Mouse (Mus musculus) bone marrow macrophage, adult 2 months (primary cell): ENCODE measurements at regions not wholly inside any gene's neighbourhood (a gene's known extent, or its start where the extent isn't known, plus 50 kb on each side); places are given as distances from the start of the nearest gene placed in this dataset.

Source experiments
- CTCF ChIP-seq: IDR thresholded peaks from 2 replicates; pipeline ENCODE4 v1.5.1; 2012; ENCODE audit warnings: low read depth, mild to moderate bottlenecking, low read length, moderate library complexity
- POLR2A ChIP-seq: IDR thresholded peaks from 2 replicates; pipeline ENCODE4 v1.6.1; 2012; ENCODE audit warnings: mild to moderate bottlenecking, low read depth, low read length, borderline replicate concordance

GRCm38 (mm10) chr3:63542638-63543408 lies 59.1 kb upstream of the Gm34302 start:
- TF ChIP-seq POLR2A (no peak), CTCF (no peak)
